In genomic region chr5:27133196-27133595, GRCm38 (mm10) we compare ENCODE assay signal across 18 mouse cellular contexts.
DNase-seq lines count a peak whose midpoint lies in the region; ATAC-seq and TF ChIP-seq lines count a peak whose summit lies in the region.
"Had no signal": no experiment of that assay in that cellular context is flagged by ENCODE, and none has a peak within 500 bp of the region (broad histone marks: within the 10 kb centered on the region; RNA-seq: fewer than 3 reads in every experiment).

No protein-coding gene starts in this region.

- intact Hi-C loops in left cerebral cortex, postnatal 4 days (cut with DNase I): no loop called here
- intact Hi-C loops in left cerebral cortex, adult 2 months (cut with DNase I): no loop called here

- no peaks in the 10 kb centered on the region for H3K27me3 ChIP-seq in forebrain, embryonic 13.5 days
- no peaks in the 10 kb centered on the region for H3K27me3 ChIP-seq in forebrain, embryonic 10.5 days (ENCODE audit: poor library complexity, severe bottlenecking)
- H3K27me3 ChIP-seq: embryonic facial prominence, embryonic 12.5 days; limb, embryonic 15.5 days; midbrain, embryonic 12.5 days had no signal

- H3K4me2 ChIP-seq in forebrain, embryonic 13.5 days: no peak overlapping the region
- H3K4me2 ChIP-seq: embryonic facial prominence, embryonic 12.5 days; hindbrain, embryonic 14.5 days; limb, embryonic 15.5 days; midbrain, embryonic 12.5 days had no signal

- TF ChIP-seq CTCF in left cerebral cortex, adult 2 months (IDR thresholded peaks at IDR 0.05): no peak

- ATAC-seq in forebrain, embryonic 13.5 days: peak; percentile 50
- ATAC-seq: activated CD4-positive, CD25-positive, alpha-beta regulatory T cell, adult 4 months; liver, postnatal 0 days had no signal

- DNase-seq in forebrain, embryonic 10.5 days (ENCODE audit: extremely low spot score, low spot score): no peak
- peak; percentile 64 for DNase-seq in left cerebral cortex, postnatal 4 days
- DNase-seq in left cerebral cortex, adult 2 months (ENCODE audit: extremely low spot score in 1 of 2, low spot score in 2 of 2): no peak
- peak; percentile 85 for DNase-seq in cerebellum, adult 9-10 months
- peak; percentile 17 for DNase-seq in layer of hippocampus, adult 9-10 months (ENCODE audit: low spot score)
- no peak for DNase-seq in lung, adult 18-20 months
- no peak for DNase-seq in kidney, postnatal 14 days
- DNase-seq: kidney, adult 2 months; liver, postnatal 0 days; lung, postnatal 4 days; right cerebral cortex, postnatal 14 days; thymus, postnatal 36 days had no signal

- 54% methylated on average over 3 of the region's 3 CpGs for WGBS in forebrain, embryonic 13.5 days
- WGBS in forebrain, embryonic 10.5 days: 82% methylated on average over 3 of the region's 3 CpGs

- no peak overlapping the region for H3K27ac ChIP-seq in forebrain, embryonic 13.5 days
- no peak overlapping the region for H3K27ac ChIP-seq in forebrain, embryonic 10.5 days
- H3K27ac ChIP-seq in left cerebral cortex, adult 2 months: no peak overlapping the region
- H3K27ac ChIP-seq: embryonic facial prominence, embryonic 12.5 days; hindbrain, embryonic 14.5 days; limb, embryonic 15.5 days; midbrain, embryonic 12.5 days had no signal

- H3K9me3 ChIP-seq in forebrain, embryonic 13.5 days (replicated peaks): no peaks in the 10 kb centered on the region
- H3K9me3 ChIP-seq in forebrain, embryonic 10.5 days: no peaks in the 10 kb centered on the region
- H3K9me3 ChIP-seq: embryonic facial prominence, embryonic 12.5 days; limb, embryonic 15.5 days; midbrain, embryonic 12.5 days had no signal

- no peak overlapping the region for H3K9ac ChIP-seq in forebrain, embryonic 13.5 days
- H3K9ac ChIP-seq: embryonic facial prominence, embryonic 12.5 days; hindbrain, embryonic 14.5 days; limb, embryonic 15.5 days; liver, postnatal 0 days; midbrain, embryonic 12.5 days had no signal

- H3K36me3 ChIP-seq in forebrain, embryonic 13.5 days (ENCODE audit: poor library complexity, severe bottlenecking): no peaks in the 10 kb centered on the region
- no peaks in the 10 kb centered on the region for H3K36me3 ChIP-seq in forebrain, embryonic 10.5 days (replicated peaks)
- H3K36me3 ChIP-seq: embryonic facial prominence, embryonic 12.5 days; limb, embryonic 15.5 days; midbrain, embryonic 12.5 days had no signal

- peaks cover 7% of the 10 kb centered on the region for H3K4me1 ChIP-seq in forebrain, embryonic 13.5 days
- no peaks in the 10 kb centered on the region for H3K4me1 ChIP-seq in forebrain, embryonic 10.5 days
- H3K4me1 ChIP-seq: embryonic facial prominence, embryonic 12.5 days; limb, embryonic 15.5 days; midbrain, embryonic 12.5 days had no signal

- H3K4me3 ChIP-seq in forebrain, embryonic 13.5 days: no peak overlapping the region
- no peak overlapping the region for H3K4me3 ChIP-seq in forebrain, embryonic 10.5 days
- no peak overlapping the region for H3K4me3 ChIP-seq in left cerebral cortex, adult 2 months
- H3K4me3 ChIP-seq: embryonic facial prominence, embryonic 12.5 days; limb, embryonic 15.5 days; midbrain, embryonic 12.5 days had no signal

Comparison
In these comparisons a context has a peak if more than half of its experiments do, and no peak if none do; other contexts are left out.
1. DNase-seq: peak in left cerebral cortex, postnatal 4 days (single experiment), cerebellum, adult 9-10 months (single experiment) and layer of hippocampus, adult 9-10 months (single experiment); none in forebrain, embryonic 10.5 days (single experiment), left cerebral cortex, adult 2 months (0 of 2), lung, adult 18-20 months (0 of 2) and kidney, postnatal 14 days (single experiment).